Mouse (Mus musculus) megakaryocyte-erythroid progenitor cell, adult 5-6 weeks (primary cell): ENCODE results near the gene Pdzrn3. TPM values are rescaled to one million over a fixed set of nuclear protein-coding genes. Genes with fewer than 3 reads are reported as not detected.

Source experiments
- ATAC-seq: replicated peaks from 2 replicates; pipeline ENCODE4 v1.8.0; 2016; ENCODE audit warnings: mild to moderate bottlenecking, inconsistent platforms; ENCODE audit not compliant: severe bottlenecking, poor library complexity, low FRiP score, low TSS enrichment
- total RNA-seq, 2 experiments: library from RNA; stranded (forward) in 1 of 2; stranded (reverse) in 1 of 2; fragments of 200-1000, 215-1000 nt in 1 of 2; fragments of >200 nt in 1 of 2; fragmentation: Nextera tagmentation in 1 of 2; gene quantifications; 2 replicates each; pipeline ENCODE4 v1.2.3; 2014 to 2017

The Pdzrn3 gene
- total RNA-seq, 2 experiments from 2014 or later = not detected

GRCm38 (mm10) chr6:101271378-101272135 lies 106.1 kb downstream of the Pdzrn3 start:
- peak; percentile 95 for ATAC-seq

- no peak for ATAC-seq
Measured at GRCm38 (mm10) chr6:101270095-101270826, 107.4 kb downstream of the Pdzrn3 start.

DNA sequence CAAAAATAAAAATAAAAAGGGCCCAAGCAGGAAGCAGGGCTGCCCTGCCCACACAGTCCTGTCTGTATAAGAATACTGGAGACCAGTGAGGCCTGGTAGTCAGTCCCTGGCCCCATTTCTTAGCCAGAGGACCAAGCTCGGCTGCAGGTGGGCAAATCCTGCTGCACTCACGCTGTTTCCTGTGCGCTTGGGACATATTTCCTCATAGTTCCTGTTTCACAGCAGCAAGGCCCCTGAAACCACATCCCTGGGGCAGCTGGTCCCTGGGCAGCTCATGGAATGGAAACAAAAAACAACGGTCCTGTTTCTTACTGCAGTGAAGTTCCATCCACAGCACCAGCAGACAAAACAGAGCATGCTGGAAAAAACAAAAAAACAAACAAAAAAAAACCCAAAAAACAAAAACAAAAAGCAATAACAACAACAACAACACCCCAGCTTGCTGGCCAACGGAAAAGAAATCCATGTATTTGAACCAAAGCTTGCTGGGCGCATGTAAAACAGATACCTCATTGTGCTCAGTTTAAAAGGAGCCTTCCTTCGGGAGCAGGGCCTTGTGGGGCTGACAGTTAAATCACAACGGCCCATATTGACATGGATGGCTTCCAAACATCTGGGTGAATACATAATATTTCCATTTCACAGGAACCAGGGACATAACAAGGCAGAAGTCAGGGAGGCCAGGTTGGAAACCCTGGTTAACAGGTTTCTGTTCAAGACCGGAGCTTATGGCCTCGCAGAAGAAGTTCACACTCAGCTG lies 108.2 kb downstream of the Pdzrn3 start:
- ATAC-seq = no peak

- no peak for ATAC-seq
Measured at GRCm38 (mm10) chr6:101268266-101268665, 109.4 kb downstream of the Pdzrn3 start.

- peak; percentile 67 for ATAC-seq
Measured at GRCm38 (mm10) chr6:101266787-101267186, 110.9 kb downstream of the Pdzrn3 start.

DNA sequence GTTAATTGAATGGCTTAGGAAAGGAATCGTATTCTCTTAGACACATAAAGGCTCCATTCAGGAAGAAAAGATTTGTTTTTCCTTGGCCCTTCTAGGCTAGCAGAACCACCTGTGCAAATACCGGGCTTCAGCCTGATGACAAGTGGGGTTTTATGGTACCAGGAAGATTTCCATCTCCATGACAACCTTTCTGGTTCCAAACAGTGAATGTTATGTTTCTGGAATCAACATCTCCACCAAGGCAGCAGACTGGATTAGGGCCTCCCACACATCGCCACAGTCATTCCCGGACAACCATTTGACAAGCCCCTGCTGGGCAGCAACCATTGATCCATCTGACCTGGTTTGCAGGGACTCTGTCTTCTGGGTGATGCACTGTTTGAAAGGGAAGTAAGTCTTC lies 114.2 kb downstream of the Pdzrn3 start:
- no peak for ATAC-seq

DNA sequence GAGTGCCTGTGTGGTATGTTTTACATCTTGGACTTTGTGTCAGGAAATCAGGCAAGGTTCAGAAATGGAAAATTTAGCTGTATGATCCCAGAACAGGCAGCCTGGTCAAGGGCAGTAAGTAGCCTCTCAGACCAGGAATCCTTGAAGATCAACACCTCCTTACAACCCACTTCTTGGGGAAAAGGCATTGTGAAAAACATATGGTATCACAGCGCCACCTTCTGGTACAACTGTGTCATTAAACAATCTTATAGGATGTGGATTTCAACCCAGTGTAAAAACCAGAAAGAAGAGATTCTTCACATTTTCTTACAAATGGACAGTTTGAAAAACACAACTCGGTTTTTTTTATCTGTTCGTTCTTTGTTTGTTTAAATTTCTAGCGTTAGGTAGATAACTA lies 116.2 kb downstream of the Pdzrn3 start:
- ATAC-seq = no peak

GRCm38 (mm10) chr6:101259411-101259810 lies 118.3 kb downstream of the Pdzrn3 start:
- ATAC-seq = no peak

- ATAC-seq = no peak
Measured at GRCm38 (mm10) chr6:101257418-101257817, 120.3 kb downstream of the Pdzrn3 start.

DNA sequence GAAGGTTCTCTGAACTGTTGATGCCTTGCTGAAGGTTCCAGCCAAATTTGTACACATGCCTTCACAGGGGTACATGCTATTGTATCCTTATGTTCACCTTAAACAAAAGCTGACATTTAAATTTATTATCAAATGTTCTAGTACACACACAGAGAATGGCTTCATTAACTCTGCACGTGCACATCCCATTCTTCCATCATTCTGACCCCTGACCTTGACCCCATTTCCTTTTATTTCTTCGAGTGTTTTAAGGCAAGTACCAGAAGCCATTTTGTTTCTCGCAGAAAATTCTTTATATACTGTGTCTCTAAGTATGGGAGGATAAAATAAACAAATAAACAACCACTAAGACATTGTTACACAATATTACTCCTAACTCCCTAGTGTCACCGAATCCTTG lies 123.0 kb downstream of the Pdzrn3 start:
- no peak for ATAC-seq

DNA sequence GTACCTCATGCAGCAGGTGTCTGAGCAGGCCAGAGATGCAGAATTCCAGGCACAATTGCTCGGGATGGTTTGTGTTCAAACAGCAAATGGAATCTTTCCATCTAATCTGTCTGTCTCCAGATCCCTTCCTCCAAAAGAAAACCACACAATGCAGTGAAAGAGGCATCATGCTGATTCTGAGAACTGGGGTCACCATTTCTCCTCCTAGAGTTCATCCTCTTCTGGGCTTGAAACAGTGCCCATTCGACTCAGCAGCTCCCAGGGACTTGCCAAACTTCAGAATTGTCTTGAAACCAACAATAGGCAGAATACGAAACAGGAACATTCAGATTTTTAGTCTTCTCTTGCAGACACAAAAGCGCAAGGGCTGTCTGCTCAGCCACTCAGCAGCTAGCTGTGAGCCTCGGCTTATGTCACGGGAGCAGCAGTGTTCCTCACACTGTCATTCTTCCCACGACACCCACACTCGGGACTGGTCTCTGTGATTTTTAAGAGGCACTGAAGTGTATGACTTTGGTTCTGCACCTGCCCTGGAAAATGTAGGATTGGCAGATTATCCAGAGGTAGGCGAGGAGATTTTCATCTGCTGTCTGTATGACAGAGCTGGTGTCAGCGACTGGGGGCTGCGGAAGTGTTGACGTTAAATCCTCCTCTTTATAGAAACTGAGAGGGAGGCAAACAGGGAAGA lies 125.6 kb downstream of the Pdzrn3 start:
- no peak for ATAC-seq

DNA sequence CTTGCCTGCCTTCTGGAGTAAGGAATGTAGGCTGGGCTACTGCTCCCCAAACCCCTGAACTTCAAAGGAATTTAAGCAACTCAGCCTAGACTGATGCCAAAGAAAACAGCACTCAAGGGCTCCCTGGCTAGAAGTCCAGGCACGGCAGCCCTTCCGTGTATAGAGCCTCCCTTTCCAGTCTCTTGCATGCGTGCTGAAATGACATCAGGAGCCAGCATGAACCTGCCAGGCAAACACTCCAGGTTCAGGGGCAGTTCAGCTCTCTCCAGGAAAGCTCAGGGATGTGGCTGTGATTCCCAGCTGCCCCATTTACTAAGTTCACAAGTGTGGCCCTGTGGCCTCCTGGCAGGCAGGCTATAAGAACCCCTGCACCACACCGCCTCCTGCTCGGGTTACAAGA lies 126.5 kb downstream of the Pdzrn3 start:
- no peak for ATAC-seq

DNA sequence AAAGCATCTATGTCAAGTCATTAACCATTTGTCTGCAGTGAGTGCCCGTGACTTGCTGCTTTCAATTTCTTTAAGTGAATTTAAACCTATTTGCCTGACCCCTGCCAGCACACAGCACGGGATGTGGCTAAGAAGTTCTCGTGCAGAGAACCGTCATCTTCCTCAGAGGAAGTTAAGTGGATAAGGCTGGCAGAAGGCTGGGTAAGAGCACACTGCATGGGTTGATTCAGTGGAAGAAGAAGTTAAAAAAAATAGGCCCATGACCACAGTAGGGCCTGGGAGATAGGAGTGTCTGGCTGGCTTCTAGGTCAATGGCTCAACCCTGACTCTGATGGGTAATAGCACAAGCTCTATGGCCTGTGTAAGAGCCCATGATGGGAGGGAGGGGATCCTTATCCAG lies 131.6 kb downstream of the Pdzrn3 start:
- no peak for ATAC-seq

GRCm38 (mm10) chr6:101244355-101244754 lies 133.3 kb downstream of the Pdzrn3 start:
- ATAC-seq = no peak

DNA sequence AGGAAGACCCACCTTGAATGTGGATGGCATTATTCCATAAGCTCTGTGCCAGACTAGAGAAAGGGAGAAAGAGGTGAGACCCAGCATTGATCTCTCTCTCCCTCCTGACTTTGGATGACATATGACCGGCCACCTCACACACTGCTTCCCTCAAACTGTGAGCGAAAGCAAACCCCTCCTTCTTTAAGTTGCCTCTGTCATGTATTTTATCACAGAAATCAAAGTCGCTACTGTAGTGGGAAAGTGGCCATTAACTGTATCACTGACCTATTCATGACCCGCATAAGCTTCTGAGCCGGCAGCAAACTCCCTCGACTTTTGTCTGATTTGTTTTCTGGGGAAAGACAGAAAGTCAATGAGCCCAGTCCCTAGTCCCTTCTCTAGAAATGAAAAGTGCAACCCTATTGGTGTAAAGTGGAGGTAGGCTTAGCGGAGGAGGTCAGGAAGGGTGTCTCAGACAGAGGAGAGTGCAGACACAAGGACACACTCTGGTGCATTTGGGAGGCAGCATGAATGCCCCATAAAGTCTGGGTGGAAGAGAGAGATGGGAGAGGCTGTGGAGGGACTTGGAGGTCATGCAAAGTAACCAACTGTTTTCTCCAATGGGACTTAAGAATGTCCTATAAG lies 134.4 kb downstream of the Pdzrn3 start:
- ATAC-seq = no peak

DNA sequence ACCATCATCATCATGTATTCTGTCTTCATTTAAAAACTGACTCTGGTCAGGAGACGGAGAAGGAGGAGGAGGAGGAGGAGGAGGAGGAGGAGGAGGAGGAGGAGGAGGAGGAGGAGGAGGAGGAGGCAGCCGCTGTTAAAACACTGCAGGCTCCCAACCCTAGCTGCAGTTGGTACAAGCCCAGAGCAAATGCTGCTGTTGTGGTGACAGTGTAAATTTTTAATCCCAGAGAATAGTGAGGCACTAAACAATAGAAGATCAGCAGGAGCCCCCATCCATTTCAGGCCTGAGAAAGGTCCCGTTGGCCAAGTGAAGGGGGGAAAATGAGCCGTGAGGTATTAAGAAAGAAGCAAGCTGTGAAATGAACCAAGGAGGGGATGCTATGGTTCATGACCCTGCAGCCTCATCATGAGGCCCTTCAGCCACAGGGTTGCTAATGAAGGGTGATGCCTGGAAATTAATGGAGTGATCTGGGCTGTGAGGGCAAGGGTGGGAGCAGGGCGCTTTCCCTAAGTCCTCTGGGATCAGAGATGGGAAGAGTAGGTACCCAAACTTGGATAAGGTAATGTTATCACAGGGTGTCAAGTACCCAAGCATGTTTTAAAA lies 141.0 kb downstream of the Pdzrn3 start:
- ATAC-seq = no peak

DNA sequence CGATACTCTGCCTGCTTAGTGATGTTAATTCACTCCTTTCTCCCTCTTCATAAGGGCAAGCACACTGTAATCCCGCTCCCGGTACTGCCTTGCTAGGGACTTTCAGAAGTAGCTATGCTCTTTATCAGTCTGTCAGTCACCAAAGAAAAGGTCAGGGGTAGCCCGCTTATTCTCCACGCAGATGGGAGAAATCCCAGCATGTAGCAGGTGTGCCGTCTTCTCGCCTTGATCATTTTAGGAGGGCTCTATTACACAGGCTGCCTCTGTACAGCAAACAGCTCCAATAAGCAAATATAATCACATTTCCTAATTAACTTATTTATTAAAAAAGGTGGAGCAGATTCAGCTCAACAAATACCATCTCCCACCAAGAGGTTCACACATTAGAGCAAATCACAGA lies 141.5 kb downstream of the Pdzrn3 start:
- ATAC-seq = no peak

DNA sequence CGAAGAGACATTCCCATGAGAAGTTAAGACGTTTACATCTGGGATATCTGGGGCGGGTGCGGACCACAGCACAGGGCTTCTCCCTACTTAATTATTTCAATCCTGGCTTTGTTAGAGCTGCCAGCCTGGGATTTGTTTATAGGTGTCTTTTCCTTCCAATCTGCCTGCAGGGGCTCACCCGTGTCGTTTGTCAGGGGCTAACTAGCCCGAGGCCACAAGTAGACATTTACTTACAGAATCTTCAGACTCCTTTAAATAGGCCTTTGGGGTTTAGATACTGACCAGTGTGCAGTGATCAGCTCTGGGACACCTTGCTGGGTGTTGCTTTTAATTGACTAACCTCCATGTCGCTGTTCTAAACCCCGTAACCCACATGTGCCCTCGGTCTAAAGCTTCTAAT lies 143.3 kb downstream of the Pdzrn3 start:
- ATAC-seq = no peak

DNA sequence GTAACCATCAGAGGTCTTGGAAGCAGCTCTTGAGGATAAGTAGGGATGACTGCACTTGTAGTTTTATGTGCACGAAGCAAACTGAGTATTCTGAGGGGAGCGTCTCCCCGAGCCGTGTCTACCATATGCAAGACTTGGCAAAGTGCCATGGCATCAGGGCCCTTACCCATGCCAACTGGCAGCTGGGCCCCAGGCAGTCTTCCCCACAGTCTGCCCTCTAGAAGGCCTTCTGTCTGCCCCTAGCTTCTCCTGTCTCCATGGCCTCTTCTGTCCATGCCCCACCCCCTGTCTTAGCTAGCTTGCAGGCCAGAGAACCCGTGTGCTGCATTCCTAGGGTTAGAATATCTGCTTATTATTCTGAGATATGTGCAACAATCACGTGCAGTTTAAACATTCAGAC lies 144.0 kb downstream of the Pdzrn3 start:
- ATAC-seq = no peak
